Mouse (Mus musculus): ENCODE measurements around the gene Snap29. TPM values are rescaled to one million over a fixed set of nuclear protein-coding genes. Genes with fewer than 3 reads are reported as not detected.

The Snap29 gene
- polyA plus RNA-seq, 1 experiment: 7.5 TPM

GRCm38 (mm10) chr16:17474091-17474490 is 68.3 kb downstream of the Snap29 start:
- Histone ChIP-seq H3K27ac (ENCODE audit: insufficient read depth, low read depth, low read length) (no peak overlapping the region), H3K27me3 (ENCODE audit: control insufficient read depth, insufficient read depth, low read length) (no peaks in the 10 kb centered on the region), H3K4me3 (ENCODE audit: low read depth, low read length) (no peak overlapping the region), H3K4me1 (ENCODE audit: control insufficient read depth, insufficient read depth, insufficient read length, low read length) (no peaks in the 10 kb centered on the region; the same call in 1 of the 2 replicates), H3K36me3 (ENCODE audit: control insufficient read depth, insufficient read depth, low read length) (peaks cover 19% of the 10 kb centered on the region)
- peak; percentile 57; the same call in 1 of the 2 replicates for TF ChIP-seq CTCF (IDR thresholded peaks at IDR 0.05; ENCODE audit: extremely low read depth, insufficient read length, insufficient replicate concordance, low read depth, low read length)
- TF ChIP-seq POLR2A (IDR thresholded peaks at IDR 0.05; ENCODE audit: low read depth, low read length): no peak

GRCm38 (mm10) chr16:17474761-17475160 is 69.0 kb downstream of the Snap29 start:
- Histone ChIP-seq H3K27me3 (ENCODE audit: control insufficient read depth, insufficient read depth, low read length) (no peaks in the 10 kb centered on the region), H3K4me3 (ENCODE audit: low read depth, low read length) (no peak overlapping the region), H3K36me3 (ENCODE audit: control insufficient read depth, insufficient read depth, low read length) (peaks cover 14% of the 10 kb centered on the region), H3K27ac (ENCODE audit: insufficient read depth, low read depth, low read length) (no peak overlapping the region), H3K4me1 (ENCODE audit: control insufficient read depth, insufficient read depth, insufficient read length, low read length) (no peaks in the 10 kb centered on the region; the same call in 1 of the 2 replicates)
- WGBS: 75% methylated on average over 2 of the region's 2 CpGs
- TF ChIP-seq CTCF (IDR thresholded peaks at IDR 0.05; ENCODE audit: extremely low read depth, insufficient read length, insufficient replicate concordance, low read depth, low read length) (no peak), POLR2A (IDR thresholded peaks at IDR 0.05; ENCODE audit: low read depth, low read length) (no peak)

DNA sequence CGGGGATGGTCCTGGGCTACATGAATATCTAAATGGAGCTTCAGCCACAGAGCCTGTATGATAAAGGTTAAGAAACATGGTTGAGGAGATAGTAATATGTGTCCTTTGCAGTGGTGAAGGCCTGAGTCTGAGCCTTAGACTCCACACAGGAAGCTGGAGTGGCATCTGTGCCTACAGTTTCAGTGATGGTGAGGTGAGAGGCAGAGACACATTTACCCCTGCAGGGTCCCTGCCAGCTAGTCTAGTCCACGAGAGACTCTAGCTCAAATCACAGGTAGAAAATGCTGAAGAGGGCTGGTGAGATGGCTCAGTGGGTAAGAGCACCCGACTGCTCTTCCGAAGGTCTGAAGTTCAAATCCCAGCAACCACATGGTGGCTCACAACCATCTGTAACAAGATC is 69.5 kb downstream of the Snap29 start:
- WGBS: 86% methylated on average over 4 of the region's 4 CpGs
- TF ChIP-seq CTCF (IDR thresholded peaks at IDR 0.05; ENCODE audit: extremely low read depth, insufficient read length, insufficient replicate concordance, low read depth, low read length) (no peak), POLR2A (IDR thresholded peaks at IDR 0.05; ENCODE audit: low read depth, low read length) (no peak)
- Histone ChIP-seq H3K4me3 (ENCODE audit: low read depth, low read length) (no peak overlapping the region), H3K4me1 (ENCODE audit: control insufficient read depth, insufficient read depth, insufficient read length, low read length) (no peaks in the 10 kb centered on the region; the same call in 1 of the 2 replicates), H3K27me3 (ENCODE audit: control insufficient read depth, insufficient read depth, low read length) (no peaks in the 10 kb centered on the region), H3K27ac (ENCODE audit: insufficient read depth, low read depth, low read length) (no peak overlapping the region), H3K36me3 (ENCODE audit: control insufficient read depth, insufficient read depth, low read length) (peaks cover 11% of the 10 kb centered on the region)

DNA sequence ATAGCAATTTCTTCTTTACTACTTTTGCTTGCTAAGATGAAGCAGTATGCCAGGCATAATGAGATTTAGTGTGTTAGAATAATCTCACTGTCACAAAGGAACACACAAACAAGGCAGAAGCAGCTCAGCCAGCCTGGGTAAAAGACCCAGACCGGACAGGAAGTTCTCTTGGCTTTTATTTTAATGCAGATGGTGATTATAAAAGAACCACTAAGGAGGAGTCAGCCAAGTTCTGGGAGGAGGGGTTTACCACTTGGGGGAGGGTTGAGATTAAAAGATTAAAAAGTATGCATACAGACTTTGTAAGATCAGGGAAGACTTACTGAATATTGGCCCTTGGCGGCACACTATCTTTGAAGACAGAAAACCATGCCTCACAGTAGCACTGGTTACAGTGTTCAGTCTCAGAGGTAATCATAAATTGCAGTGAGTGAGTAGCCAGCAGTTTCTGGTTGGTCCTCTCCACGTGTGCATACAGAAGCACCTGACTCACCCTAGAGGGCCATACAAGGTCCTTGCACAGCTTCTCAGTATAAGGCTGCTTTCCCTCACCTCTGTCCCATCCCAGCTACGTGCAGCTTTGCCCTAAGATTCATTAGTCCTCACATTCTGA is 72.7 kb downstream of the Snap29 start:
- Histone ChIP-seq H3K36me3 (ENCODE audit: control insufficient read depth, insufficient read depth, low read length) (peaks cover 8% of the 10 kb centered on the region; the same call in 1 of the 2 replicates), H3K4me1 (ENCODE audit: control insufficient read depth, insufficient read depth, insufficient read length, low read length) (no peaks in the 10 kb centered on the region; the same call in 1 of the 2 replicates), H3K4me3 (ENCODE audit: low read depth, low read length) (no peak overlapping the region), H3K27me3 (ENCODE audit: control insufficient read depth, insufficient read depth, low read length) (no peaks in the 10 kb centered on the region), H3K27ac (ENCODE audit: insufficient read depth, low read depth, low read length) (no peak overlapping the region)
- TF ChIP-seq POLR2A (IDR thresholded peaks at IDR 0.05; ENCODE audit: low read depth, low read length): no peak
- WGBS: 65% methylated on average over 4 of the region's 4 CpGs

Other genes starting within 250 kb of the Snap29 start
- 24.3 and 62.7 TPM in 2 replicates for gene Ube2l3, start 203.3 kb upstream of the Snap29 start, polyA plus RNA-seq (2012; rRNA removed)
- 0.04 and 0.15 TPM in 2 replicates for gene Rimbp3, start 197.4 kb upstream of the Snap29 start, polyA plus RNA-seq (2012; rRNA removed)
- gene Hic2, start 172.4 kb upstream of the Snap29 start, polyA plus RNA-seq (2012; rRNA removed): 1.7 and 1.8 TPM in 2 replicates
- gene Tmem191c, start 129.9 kb upstream of the Snap29 start, polyA plus RNA-seq (2012; rRNA removed): 9.3 and 10.6 TPM in 2 replicates
- gene Serpind1, start 74.6 kb upstream of the Snap29 start, polyA plus RNA-seq (2012; rRNA removed): 0.13 TPM in 1 of 2 replicates, not detected in the other
- gene Pi4ka, start 328 bp downstream of the Snap29 start, polyA plus RNA-seq (2012; rRNA removed): 19.2 and 56.9 TPM in 2 replicates
- gene Crkl, start 46.0 kb downstream of the Snap29 start, polyA plus RNA-seq (2012; rRNA removed): 33.5 and 47.3 TPM in 2 replicates
- gene Aifm3, start 83.6 kb downstream of the Snap29 start, polyA plus RNA-seq (2012; rRNA removed): 0.60 and 0.67 TPM in 2 replicates
- 130 and 197 TPM in 2 replicates for gene Lztr1, start 102.7 kb downstream of the Snap29 start, polyA plus RNA-seq (2012; rRNA removed)
- 43.1 and 88.8 TPM in 2 replicates for gene Thap7, start 125.2 kb downstream of the Snap29 start, polyA plus RNA-seq (2012; rRNA removed)
- 0.23 TPM in 1 of 2 replicates, not detected in the other for gene Lrrc74b, start 155.3 kb downstream of the Snap29 start, polyA plus RNA-seq (2012; rRNA removed)
- gene P2rx6, start 155.9 kb downstream of the Snap29 start, polyA plus RNA-seq (2012; rRNA removed): 0.84 and 1.4 TPM in 2 replicates
- 13.5 and 13.7 TPM in 2 replicates for gene Slc7a4, start 177.2 kb downstream of the Snap29 start, polyA plus RNA-seq (2012; rRNA removed)
- 13.6 and 24.3 TPM in 2 replicates for gene Smpd4, start 213.4 kb downstream of the Snap29 start, polyA plus RNA-seq (2012; rRNA removed)
- 0.39 and 0.76 TPM in 2 replicates for gene Ccdc74a, start 240.5 kb downstream of the Snap29 start, polyA plus RNA-seq (2012; rRNA removed)

All from small intestine, adult 2 months (tissue).